Mouse (Mus musculus): ENCODE data around the gene Pm20d1.
A peak's percentile ranks its signal among the peaks of the same experiment; 100 is the strongest.

Pm20d1 gene

GRCm38 (mm10) chr1:131829279-131829678, 32.1 kb downstream of the Pm20d1 start:
- no peak for DNase-seq (ENCODE audit: low spot score)

- DNase-seq (ENCODE audit: low spot score) = no peak
These were observed 33.4 kb downstream of the Pm20d1 start for GRCm38 (mm10) chr1:131830561-131830960.

DNA sequence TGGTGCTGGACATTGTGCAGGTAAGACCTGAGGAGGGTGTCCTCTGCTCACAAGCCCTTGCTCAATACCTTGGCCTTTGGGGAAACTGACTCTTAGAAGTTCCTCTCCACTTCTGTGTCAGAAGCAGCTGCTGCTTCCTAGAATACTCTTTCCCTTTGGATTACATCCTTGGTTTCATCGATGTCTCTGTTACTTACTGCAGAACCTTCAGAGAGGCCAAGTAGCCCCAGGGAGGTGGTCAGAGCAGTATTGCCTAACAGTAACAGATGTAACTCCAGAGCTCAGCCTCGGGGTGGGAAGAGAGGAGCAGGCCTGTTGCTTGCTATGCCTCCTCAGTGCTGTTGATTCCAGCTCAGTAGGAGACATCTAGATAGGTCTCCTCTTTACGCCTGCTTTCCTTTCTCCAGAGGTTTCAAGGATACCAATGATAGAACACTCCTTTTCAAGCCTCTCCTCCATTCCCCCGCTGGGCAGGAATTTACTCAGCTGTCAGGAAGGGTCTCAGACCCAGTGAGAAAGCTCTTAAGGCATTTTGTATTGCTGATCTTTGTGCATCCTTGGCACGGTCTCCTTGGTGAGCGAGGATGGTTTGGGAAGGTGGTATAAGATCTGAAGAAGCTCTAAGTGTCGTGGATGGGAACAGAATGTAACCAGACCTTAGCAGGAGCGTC, 33.9 kb downstream of the Pm20d1 start:
- no peak for DNase-seq (ENCODE audit: low spot score)

GRCm38 (mm10) chr1:131837035-131837434, 39.9 kb downstream of the Pm20d1 start:
- DNase-seq (ENCODE audit: low spot score) = no peak

- no peak for DNase-seq (ENCODE audit: low spot score)
These were observed 41.4 kb downstream of the Pm20d1 start for GRCm38 (mm10) chr1:131838542-131838941.

- no peak for DNase-seq (ENCODE audit: low spot score)
These were observed 42.1 kb downstream of the Pm20d1 start for GRCm38 (mm10) chr1:131839279-131839678.

- DNase-seq (ENCODE audit: low spot score) = no peak
These were observed 45.0 kb downstream of the Pm20d1 start for GRCm38 (mm10) chr1:131842221-131842620.

GRCm38 (mm10) chr1:131843758-131844157, 46.6 kb downstream of the Pm20d1 start:
- DNase-seq (ENCODE audit: low spot score) = no peak

DNA sequence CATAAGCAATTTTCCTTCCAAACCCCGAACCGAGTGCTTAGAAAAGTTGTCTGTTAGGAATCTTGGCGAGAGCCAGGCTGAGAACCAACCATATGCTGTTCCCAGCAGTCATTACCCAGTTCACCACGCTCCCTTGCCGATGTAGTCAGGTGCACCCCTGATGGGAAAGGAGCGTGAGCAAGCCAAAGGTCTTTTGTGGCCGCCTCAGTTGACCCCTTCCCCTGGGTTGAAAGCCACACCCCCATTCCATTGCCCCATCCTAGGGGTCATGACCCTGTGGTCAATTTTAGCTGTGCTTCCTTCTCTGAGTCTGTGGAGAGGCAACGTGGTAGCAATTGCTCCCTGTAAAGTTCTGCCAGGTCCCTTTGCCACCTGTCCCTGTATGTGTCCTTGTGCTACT, 47.7 kb downstream of the Pm20d1 start:
- no peak for DNase-seq (ENCODE audit: low spot score)

GRCm38 (mm10) chr1:131846255-131846654, 49.1 kb downstream of the Pm20d1 start:
- peak; percentile 44 for DNase-seq (ENCODE audit: low spot score)

GRCm38 (mm10) chr1:131861811-131862210, 64.6 kb downstream of the Pm20d1 start:
- DNase-seq (ENCODE audit: low spot score) = no peak

DNA sequence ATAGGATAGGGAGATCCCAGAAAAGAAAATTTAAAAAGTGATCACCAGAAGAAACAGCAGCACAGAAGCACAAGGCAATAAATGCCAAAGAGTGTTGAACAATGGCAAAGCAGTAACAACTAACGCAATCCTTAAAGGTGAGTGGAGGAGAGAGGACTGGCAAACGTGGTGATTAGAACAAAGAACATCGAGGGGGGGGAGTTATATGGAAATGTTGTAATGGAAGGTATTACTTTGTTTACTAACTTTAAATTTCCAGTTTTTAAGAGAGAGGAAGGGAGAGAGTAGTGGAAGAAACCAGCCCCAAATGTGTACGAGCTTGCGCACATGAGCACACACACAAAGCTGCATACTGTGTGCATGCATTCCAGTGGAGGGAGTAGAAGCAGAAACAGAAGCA, 68.4 kb downstream of the Pm20d1 start:
- DNase-seq (ENCODE audit: low spot score) = no peak

DNA sequence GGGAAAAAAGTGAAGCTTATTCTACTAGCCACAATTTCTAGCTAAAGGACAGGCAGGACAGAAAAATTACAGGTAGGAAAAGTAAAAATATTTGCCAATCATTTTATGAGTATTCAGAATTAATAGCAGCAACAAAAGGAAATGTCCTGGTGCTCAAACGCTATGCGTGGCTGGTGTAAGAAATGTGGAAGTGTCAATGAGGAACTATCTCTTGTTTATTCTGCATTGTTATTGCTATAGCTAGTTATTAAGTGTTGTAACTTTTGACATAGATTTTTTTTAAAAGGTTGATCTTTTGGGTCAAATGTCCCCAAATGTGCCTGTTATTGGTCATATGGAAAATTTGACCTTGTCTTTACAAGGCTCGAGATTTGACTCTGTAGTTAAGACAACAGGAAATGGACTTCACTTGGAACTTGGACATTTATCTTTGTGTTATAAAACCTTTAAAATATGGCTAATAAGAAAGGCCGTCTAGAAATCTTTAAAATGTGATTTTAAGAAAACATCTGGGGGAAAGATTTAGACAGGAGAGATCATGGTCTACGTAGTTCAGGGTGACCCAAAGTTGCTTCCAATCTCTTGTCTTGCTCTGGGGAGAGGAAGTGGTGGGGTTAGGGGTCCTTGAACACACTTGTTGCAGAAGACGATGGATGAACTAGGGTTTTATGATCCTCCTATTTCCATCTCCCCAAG, 69.3 kb downstream of the Pm20d1 start:
- no peak for DNase-seq (ENCODE audit: low spot score)

DNA sequence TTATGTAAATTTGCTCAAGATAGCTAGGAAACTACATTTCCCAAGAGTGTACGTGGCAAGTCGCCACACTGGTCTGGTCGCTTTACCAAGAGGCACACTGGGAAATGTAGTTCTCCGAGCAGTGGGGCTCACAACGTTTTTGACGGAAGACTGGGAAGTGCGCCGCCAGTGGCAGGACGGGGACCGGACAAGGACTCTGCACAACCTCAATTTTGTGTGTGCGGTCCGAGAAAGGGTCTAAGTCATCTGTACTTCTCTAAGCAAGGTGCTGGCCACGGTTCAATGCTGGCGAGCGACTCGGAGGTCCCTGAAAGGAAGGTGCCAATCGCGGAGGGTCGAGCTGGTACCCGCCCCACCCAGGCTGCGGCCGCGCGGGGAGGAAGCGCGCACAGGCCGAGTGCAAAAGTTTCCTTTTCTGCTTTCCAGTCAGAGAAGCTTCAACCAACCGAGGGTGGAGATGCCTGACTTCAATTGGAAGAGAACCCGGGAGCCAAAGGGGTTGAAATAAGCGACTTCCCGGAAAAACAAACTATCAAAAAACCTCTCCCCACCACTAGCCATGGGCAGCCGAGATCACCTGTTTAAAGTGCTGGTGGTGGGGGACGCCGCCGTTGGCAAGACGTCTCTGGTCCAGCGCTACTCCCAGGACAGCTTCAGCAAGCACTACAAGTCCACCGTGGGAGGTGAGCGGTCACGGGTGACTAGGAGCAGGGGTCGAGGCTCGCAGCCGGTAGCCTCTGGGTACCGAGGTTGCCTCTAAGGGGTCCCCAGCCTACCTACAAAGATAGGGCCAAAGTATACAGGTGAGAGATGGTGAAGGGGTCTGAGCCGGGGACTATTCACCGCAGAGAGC, 70.1 kb downstream of the Pm20d1 start, which contains the start of gene Rab29:
Gene Rab29, plus strand, starts transcription at position 132 of the 853 bp plus-strand sequence.
- DNase-seq (ENCODE audit: low spot score) = peak; percentile 94

GRCm38 (mm10) chr1:131867946-131868290, 70.7 kb downstream of the Pm20d1 start:
- DNase-seq (ENCODE audit: low spot score) = no peak

DNA sequence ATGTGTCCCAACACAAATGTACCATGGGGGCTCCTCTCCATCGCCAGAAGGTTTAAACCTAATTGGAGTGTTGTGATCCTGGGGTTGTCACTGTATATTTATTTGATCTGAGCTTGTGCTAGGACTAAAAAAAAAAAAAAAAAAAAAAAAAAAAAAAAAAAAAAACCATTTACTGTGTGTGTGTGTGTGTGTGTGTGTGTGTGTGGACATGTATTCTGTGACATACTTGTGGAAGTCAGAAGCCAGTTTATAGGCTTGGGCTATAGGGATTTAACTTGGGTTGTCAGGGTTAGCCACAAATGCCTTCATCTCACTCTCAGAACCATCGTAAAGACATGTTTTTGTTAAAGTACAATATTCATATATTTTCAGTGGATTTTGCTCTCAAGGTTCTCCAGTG, 72.4 kb downstream of the Pm20d1 start:
- no peak for DNase-seq (ENCODE audit: low spot score)

All from adipocyte (in vitro differentiated cells).